Comparison of ENCODE assay signal across 9 mouse cellular contexts in the genomic region with DNA sequence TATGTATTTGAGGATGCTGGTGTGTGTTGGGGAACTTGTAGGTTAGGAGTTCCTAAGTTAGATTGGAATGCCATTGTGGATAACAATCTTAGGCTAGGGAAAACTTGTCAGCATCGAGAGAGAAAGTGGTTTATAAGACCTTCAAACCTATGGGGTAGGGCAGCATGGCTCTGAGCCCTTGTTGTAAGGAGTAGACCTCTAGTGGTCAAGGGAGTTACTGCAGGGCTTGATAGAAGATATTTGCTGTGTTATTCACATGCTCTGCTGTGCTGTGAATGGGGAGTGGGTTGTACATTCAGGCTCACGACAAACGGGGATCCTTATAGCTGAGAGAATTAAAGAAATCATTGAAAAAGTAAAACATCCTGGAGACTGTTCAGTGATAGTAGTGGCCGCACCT. TPM values are rescaled to one million over a fixed set of nuclear protein-coding genes. Genes with fewer than 3 reads are reported as not detected.
A peak's percentile ranks its signal among the peaks of the same experiment; 100 is the strongest.
DNase-seq lines count a peak whose midpoint lies in the region; ATAC-seq lines count a peak whose summit lies in the region.
"Had no signal": no experiment of that assay in that cellular context is flagged by ENCODE, and none has a peak within 500 bp of the region (broad histone marks: within the 10 kb centered on the region; RNA-seq: fewer than 3 reads in every experiment).

No protein-coding gene starts in this region.

- WGBS in midbrain, embryonic 14.5 days: 36% methylated on average over 4 of the region's 4 CpGs

- DNase-seq in heart, adult 8-10 months (ENCODE audit: low spot score): peak; percentile 46
- no peak for DNase-seq in heart, adult 11 months
- peak; percentile 66 for DNase-seq in 3T3-L1 (ENCODE audit: low read depth, low spot score)
- peak; percentile 30 for DNase-seq in Muller cell, postnatal 12 days (ENCODE audit: inconsistent ontology term)
- peak; percentile 58 for DNase-seq in embryo, embryonic 11.5 days (ENCODE audit: low read depth, low spot score)
- DNase-seq in kidney, postnatal 36 days: peak; percentile 75
- peak; percentile 86 for DNase-seq in midbrain, embryonic 14.5 days
- no peak for DNase-seq in ovary, postnatal 10 days (ENCODE audit: low spot score)

- no peak overlapping the region for H3K4me3 ChIP-seq in midbrain, embryonic 14.5 days (replicated peaks; ENCODE audit: low read depth, low read length)
- H3K4me3 ChIP-seq: limb, embryonic 15.5 days had no signal

- H3K9me3 ChIP-seq in midbrain, embryonic 14.5 days (ENCODE audit: control insufficient read depth, low read length): no peaks in the 10 kb centered on the region
- H3K9me3 ChIP-seq: limb, embryonic 15.5 days had no signal

- no peak for ATAC-seq in midbrain, embryonic 14.5 days (ENCODE audit: low FRiP score, low TSS enrichment)

- no peaks in the 10 kb centered on the region for H3K27me3 ChIP-seq in midbrain, embryonic 14.5 days (ENCODE audit: control insufficient read depth, insufficient read depth, low read length)
- H3K27me3 ChIP-seq: limb, embryonic 15.5 days had no signal

- peaks cover 27% of the 10 kb centered on the region for H3K4me1 ChIP-seq in midbrain, embryonic 14.5 days (ENCODE audit: control insufficient read depth, insufficient read depth, low read length)
- H3K4me1 ChIP-seq: limb, embryonic 15.5 days had no signal

- no peak overlapping the region for H3K4me2 ChIP-seq in midbrain, embryonic 14.5 days (ENCODE audit: low read length)
- H3K4me2 ChIP-seq: limb, embryonic 15.5 days had no signal

- H3K36me3 ChIP-seq in midbrain, embryonic 14.5 days (ENCODE audit: control insufficient read depth, insufficient read depth, low read length): no peaks in the 10 kb centered on the region
- H3K36me3 ChIP-seq: limb, embryonic 15.5 days had no signal

- H3K27ac ChIP-seq in midbrain, embryonic 14.5 days (replicated peaks; ENCODE audit: low read depth, low read length): no peak overlapping the region
- H3K27ac ChIP-seq: limb, embryonic 15.5 days had no signal

- H3K9ac ChIP-seq in midbrain, embryonic 14.5 days (replicated peaks; ENCODE audit: low read length): no peak overlapping the region
- H3K9ac ChIP-seq: limb, embryonic 15.5 days had no signal

RNA-seq across cellular contexts. Expression of a gene that starts 35.8 kb away (rescaled TPM):
- 10 to 100 TPM; 24.7 to 30.8 (median 25.9) TPM for total RNA-seq in heart, adult 8-10 months (2022)
- polyA plus RNA-seq in midbrain, embryonic 14.5 days (2014; fragmentation: Nextera tagmentation; extraction: Ambion mirVana): 39.1 and 45.7 TPM in 2 replicates

Comparison
In these comparisons a context has a peak if more than half of its experiments do, and no peak if none do; other contexts are left out.
1. DNase-seq: peak in heart, adult 8-10 months (single experiment), 3T3-L1 (single experiment), Muller cell, postnatal 12 days (single experiment), embryo, embryonic 11.5 days (single experiment), kidney, postnatal 36 days (2 of 2) and midbrain, embryonic 14.5 days (single experiment); none in heart, adult 11 months (single experiment) and ovary, postnatal 10 days (single experiment).